In genomic region chr7:110772343-110772742, GRCm38 (mm10) we compare ENCODE assay signal across 14 mouse cellular contexts. TPM values are rescaled to one million over a fixed set of nuclear protein-coding genes. Genes with fewer than 3 reads are reported as not detected.
DNase-seq lines count a peak whose midpoint lies in the region; ATAC-seq and TF ChIP-seq lines count a peak whose summit lies in the region.
"Had no signal": no experiment of that assay in that cellular context is flagged by ENCODE, and none has a peak within 500 bp of the region (broad histone marks: within the 10 kb centered on the region; RNA-seq: fewer than 3 reads in every experiment).

No protein-coding gene starts in this region.

- H3K36me3 ChIP-seq in heart, adult 2 months (ENCODE audit: control insufficient read depth, insufficient read depth, low read length): peaks cover 4% of the 10 kb centered on the region
- no peaks in the 10 kb centered on the region for H3K36me3 ChIP-seq in hindbrain, embryonic 11.5 days (ENCODE audit: control insufficient read depth, insufficient read depth, low read length)
- H3K36me3 ChIP-seq: embryonic facial prominence, embryonic 13.5 days; forebrain, embryonic 15.5 days had no signal

- H3K27me3 ChIP-seq in heart, adult 2 months (ENCODE audit: control insufficient read depth, insufficient read depth, low read length): no peaks in the 10 kb centered on the region
- peaks cover 13% of the 10 kb centered on the region for H3K27me3 ChIP-seq in hindbrain, embryonic 11.5 days (ENCODE audit: control insufficient read depth, insufficient read depth, low read length)

- no peak overlapping the region for H3K4me2 ChIP-seq in hindbrain, embryonic 11.5 days (replicated peaks; ENCODE audit: low read depth, low read length)
- H3K4me2 ChIP-seq: embryonic facial prominence, embryonic 13.5 days; forebrain, embryonic 15.5 days had no signal

- TF ChIP-seq CTCF in heart, adult 2 months (IDR thresholded peaks at IDR 0.05): no peak

- peaks cover 31% of the 10 kb centered on the region for H3K4me1 ChIP-seq in heart, adult 2 months (ENCODE audit: control insufficient read depth, insufficient read depth, low read length)
- peaks cover 40% of the 10 kb centered on the region for H3K4me1 ChIP-seq in brown adipose tissue, adult 24 weeks (ENCODE audit: control insufficient read depth, insufficient read depth, insufficient read length, low read length)
- no peaks in the 10 kb centered on the region; the same call in 1 of the 2 replicates for H3K4me1 ChIP-seq in hindbrain, embryonic 11.5 days (replicated peaks; ENCODE audit: control insufficient read depth, insufficient read depth, low read length)

- peak in 1 of 2 experiments; percentile 34 for DNase-seq in heart, adult 2 months
- no peak for DNase-seq in heart, postnatal 14 days
- DNase-seq in 3134 (ENCODE audit: extremely low read depth, insufficient read length, low spot score): peak; percentile 36
- peak; percentile 64 for DNase-seq in kidney, postnatal 14 days
- DNase-seq in right cerebral cortex, postnatal 36 days (ENCODE audit: low spot score in 2 of 2): no peak
- DNase-seq in yolk sac, embryonic 10.5 days (ENCODE audit: low spot score): no peak
- DNase-seq in hindbrain, embryonic 11.5 days (ENCODE audit: low spot score): no peak
- DNase-seq: cerebellum, postnatal 10 days; gastrocnemius, postnatal 10 days; lung, adult 2 months; thymus, postnatal 4 days had no signal

- WGBS in heart, adult 2 months: 74% methylated on average over 3 of the region's 3 CpGs
- whole genome bisulfite sequencing in hindbrain, embryonic 11.5 days: 84% methylated on average over 3 of the region's 3 CpGs

- no peak for ATAC-seq in hindbrain, embryonic 11.5 days (ENCODE audit: low FRiP score)
- ATAC-seq: forebrain, embryonic 15.5 days had no signal

- no peaks in the 10 kb centered on the region for H3K79me2 ChIP-seq in heart, adult 2 months (replicated peaks; ENCODE audit: control insufficient read depth, insufficient read depth, low read length)

- no peak overlapping the region for H3K4me3 ChIP-seq in heart, adult 2 months
- peak overlapping the region; percentile 35 for H3K4me3 ChIP-seq in brown adipose tissue, adult 24 weeks (ENCODE audit: insufficient read depth, low read depth, low read length)
- no peak overlapping the region for H3K4me3 ChIP-seq in hindbrain, embryonic 11.5 days (ENCODE audit: low read depth, low read length)
- H3K4me3 ChIP-seq: embryonic facial prominence, embryonic 13.5 days; forebrain, embryonic 15.5 days had no signal

- TF ChIP-seq EP300 in heart, adult 2 months (IDR thresholded peaks at IDR 0.05; ENCODE audit: insufficient read depth, low read depth, low read length): 0 out of 2 replicates have a peak, but pooled peaks have one; percentile 43

- TF ChIP-seq POLR2A in heart, adult 2 months (IDR thresholded peaks at IDR 0.05; ENCODE audit: insufficient read depth, low read depth, low read length): no peak

- H3K27ac ChIP-seq in heart, adult 2 months: peak overlapping the region; percentile 64
- peak overlapping the region; percentile 79 for H3K27ac ChIP-seq in brown adipose tissue, adult 24 weeks (replicated peaks; ENCODE audit: low read depth, low read length)
- no peak overlapping the region for H3K27ac ChIP-seq in hindbrain, embryonic 11.5 days (ENCODE audit: low read depth, low read length)
- H3K27ac ChIP-seq: forebrain, embryonic 15.5 days had no signal

- intact Hi-C loops in heart, adult 2 months (cut with DNase I): loop anchor here (2.0 kb wide), 1 partner anchor 28 kb away; no protein-coding TSS in a partner anchor
- intact Hi-C loops in heart, postnatal 14 days (cut with DNase I): no loop called here

- H3K9me3 ChIP-seq in hindbrain, embryonic 11.5 days (ENCODE audit: control insufficient read depth, low read length): no peaks in the 10 kb centered on the region
- H3K9me3 ChIP-seq: embryonic facial prominence, embryonic 13.5 days; forebrain, embryonic 15.5 days had no signal

- H3K9ac ChIP-seq in heart, adult 2 months (ENCODE audit: low read depth, low read length): no peak overlapping the region
- no peak overlapping the region for H3K9ac ChIP-seq in hindbrain, embryonic 11.5 days (ENCODE audit: low read depth, low read length)
- H3K9ac ChIP-seq: embryonic facial prominence, embryonic 13.5 days; forebrain, embryonic 15.5 days had no signal

RNA-seq across cellular contexts. Expression of gene Ampd3, which starts 4.3 kb away (rescaled TPM):
- 10 to 100 TPM; 38.9 to 43.6 TPM for total RNA-seq in heart, adult 2 months (2021)
- polyA plus RNA-seq in heart, adult 2 months (2012; rRNA removed): 29.9 and 40.4 TPM in 2 replicates
- total RNA-seq in heart, postnatal 14 days (2021): 10 to 100 TPM; 41.2 to 41.7 TPM
- polyA plus RNA-seq in brown adipose tissue, adult 24 weeks (2012; ENCODE audit: insufficient read depth, insufficient read length, missing spikeins): 22.4 and 30.0 TPM in 2 replicates
- 1.3 and 1.4 TPM in 2 replicates for polyA plus RNA-seq in hindbrain, embryonic 11.5 days (2014; fragmentation: Nextera tagmentation; extraction: Ambion mirVana)

Comparison
In these comparisons a context has a peak if more than half of its experiments do, and no peak if none do; other contexts are left out.
1. DNase-seq: peak in 3134 (single experiment) and kidney, postnatal 14 days (single experiment); none in heart, postnatal 14 days (0 of 2), right cerebral cortex, postnatal 36 days (0 of 2), yolk sac, embryonic 10.5 days (single experiment) and hindbrain, embryonic 11.5 days (single experiment).